Mouse (Mus musculus) layer of hippocampus, adult 11-12 months (tissue): Measurements from ENCODE around the gene Phf13.

ENCODE experiments used
- DNase-seq: peaks from one replicate; pipeline ENCODE4 v3.0.0; 2022; ENCODE audit warnings: low spot score

Phf13 gene

DNA sequence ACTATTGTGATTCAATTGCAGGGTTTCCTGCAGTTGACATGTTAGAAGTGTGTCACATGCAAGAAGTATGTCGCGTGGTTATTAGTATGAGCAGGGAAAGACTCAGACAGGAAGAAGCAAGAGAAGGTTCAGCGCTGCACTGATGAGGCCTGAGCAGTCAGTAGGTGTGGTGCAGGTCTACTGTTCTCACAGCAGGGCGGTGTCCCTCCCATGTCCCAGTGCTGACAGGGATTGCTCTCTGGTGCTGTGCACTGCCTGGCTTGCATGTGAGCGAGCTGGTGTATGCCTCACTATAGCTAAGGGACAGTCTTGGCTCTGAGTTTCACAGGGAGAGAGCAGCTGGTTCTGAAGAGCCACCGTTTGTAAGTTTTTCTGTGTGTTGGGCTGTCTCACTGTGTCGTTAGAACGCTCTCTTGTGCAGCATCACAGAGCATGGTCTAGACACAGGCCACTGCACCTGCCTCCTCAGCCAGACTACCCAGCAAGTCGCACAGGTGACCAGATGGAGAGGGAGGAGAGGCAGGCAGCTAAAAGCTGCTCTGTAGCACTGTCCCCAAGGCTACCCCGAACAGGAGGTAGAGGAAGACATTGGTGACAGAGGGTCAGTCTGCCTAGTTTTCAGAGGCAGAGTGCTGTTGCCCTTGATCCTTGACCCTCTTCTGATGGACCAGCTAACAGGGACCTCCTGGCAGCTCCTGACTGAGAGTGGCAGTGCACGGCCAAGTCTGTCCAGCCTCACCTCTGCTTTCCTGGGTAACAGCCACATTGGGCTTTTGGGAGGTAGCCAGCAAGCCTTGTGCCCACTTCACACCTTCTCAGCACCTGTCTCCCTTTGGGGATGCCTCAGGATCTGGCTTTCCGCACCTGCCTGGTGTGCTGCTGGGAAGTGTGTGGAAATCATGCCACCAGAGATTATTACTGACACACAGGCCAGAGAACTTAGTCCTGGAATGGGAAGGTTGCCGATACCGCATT is 47.3 kb downstream of the Phf13 start:
- no peak for DNase-seq

DNA sequence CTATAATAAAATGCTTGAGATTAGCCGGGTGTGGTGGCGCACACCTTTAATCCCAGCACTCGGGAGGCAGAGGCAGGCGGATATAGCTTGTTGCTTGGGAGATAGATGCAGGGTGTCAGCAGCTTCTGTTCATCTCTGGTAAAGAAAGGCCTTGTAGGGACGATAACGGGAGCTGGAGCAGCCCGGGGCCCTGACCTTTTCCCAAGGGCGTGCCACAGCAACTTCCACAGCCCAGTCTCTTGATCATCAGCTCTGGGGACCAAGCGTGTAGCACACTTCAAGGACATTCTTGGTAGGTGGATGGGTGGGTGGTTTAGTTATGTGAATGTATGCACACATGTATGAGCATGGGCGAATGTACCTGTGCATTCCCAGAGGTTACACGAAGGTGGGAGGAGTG is 49.8 kb downstream of the Phf13 start:
- no peak for DNase-seq
